Mouse (Mus musculus): ENCODE data around the gene Defb43. TPM values are rescaled to one million over a fixed set of nuclear protein-coding genes. Genes with fewer than 3 reads are reported as not detected.

Defb43 gene
- polyA plus RNA-seq, 1 experiment from 2014 or later = not detected

- Histone ChIP-seq H3K9me3 (replicated peaks; ENCODE audit: control insufficient read depth, low read length, poor library complexity, severe bottlenecking) (no peaks in the 10 kb centered on the region; the same call in 1 of the 2 replicates), H3K9ac (ENCODE audit: low read depth, low read length) (no peak overlapping the region; the same call in 1 of the 2 replicates), H3K4me3 (ENCODE audit: low read depth, low read length) (no peak overlapping the region), H3K4me2 (ENCODE audit: low read length) (no peak overlapping the region), H3K27ac (ENCODE audit: low read length) (no peak overlapping the region), H3K4me1 (ENCODE audit: control insufficient read depth, insufficient read depth, low read length) (no peaks in the 10 kb centered on the region), H3K27me3 (ENCODE audit: control insufficient read depth, insufficient read depth, low read depth, low read length) (no peaks in the 10 kb centered on the region), H3K36me3 (ENCODE audit: control insufficient read depth, insufficient read depth, low read length) (no peaks in the 10 kb centered on the region)
- ATAC-seq = no peak
- 31% methylated on average over 6 of the region's 6 CpGs for WGBS
Measured at GRCm38 (mm10) chr14:63054729-63055128, 43.2 kb downstream of the Defb43 start.

GRCm38 (mm10) chr14:63060361-63060760 lies 48.8 kb downstream of the Defb43 start:
- Histone ChIP-seq H3K4me2 (ENCODE audit: low read length) (no peak overlapping the region), H3K4me3 (ENCODE audit: low read depth, low read length) (no peak overlapping the region), H3K27me3 (ENCODE audit: control insufficient read depth, insufficient read depth, low read depth, low read length) (no peaks in the 10 kb centered on the region), H3K9me3 (replicated peaks; ENCODE audit: control insufficient read depth, low read length, poor library complexity, severe bottlenecking) (no peaks in the 10 kb centered on the region; the same call in 1 of the 2 replicates), H3K27ac (ENCODE audit: low read length) (no peak overlapping the region), H3K36me3 (ENCODE audit: control insufficient read depth, insufficient read depth, low read length) (no peaks in the 10 kb centered on the region), H3K4me1 (ENCODE audit: control insufficient read depth, insufficient read depth, low read length) (no peaks in the 10 kb centered on the region), H3K9ac (ENCODE audit: low read depth, low read length) (no peak overlapping the region)
- WGBS = 85% methylated on average over 10 of the region's 10 CpGs
- no peak for ATAC-seq

GRCm38 (mm10) chr14:63062184-63062583 lies 50.6 kb downstream of the Defb43 start:
- no peak overlapping the region for H3K4me2 ChIP-seq (ENCODE audit: low read length)
- H3K9me3 ChIP-seq (replicated peaks; ENCODE audit: control insufficient read depth, low read length, poor library complexity, severe bottlenecking) = no peaks in the 10 kb centered on the region; the same call in 1 of the 2 replicates
- no peak overlapping the region for H3K27ac ChIP-seq (ENCODE audit: low read length)
- no peaks in the 10 kb centered on the region for H3K4me1 ChIP-seq (ENCODE audit: control insufficient read depth, insufficient read depth, low read length)
- WGBS = 89% methylated on average over 2 of the region's 2 CpGs
- no peak for ATAC-seq
- no peaks in the 10 kb centered on the region for H3K27me3 ChIP-seq (ENCODE audit: control insufficient read depth, insufficient read depth, low read depth, low read length)
- no peak overlapping the region for H3K9ac ChIP-seq (ENCODE audit: low read depth, low read length)
- H3K4me3 ChIP-seq (ENCODE audit: low read depth, low read length) = no peak overlapping the region
- H3K36me3 ChIP-seq (ENCODE audit: control insufficient read depth, insufficient read depth, low read length) = no peaks in the 10 kb centered on the region

GRCm38 (mm10) chr14:63065391-63065790 lies 53.8 kb downstream of the Defb43 start:
- Histone ChIP-seq H3K4me1 (ENCODE audit: control insufficient read depth, insufficient read depth, low read length) (no peaks in the 10 kb centered on the region), H3K36me3 (ENCODE audit: control insufficient read depth, insufficient read depth, low read length) (no peaks in the 10 kb centered on the region), H3K27ac (ENCODE audit: low read length) (no peak overlapping the region), H3K4me3 (ENCODE audit: low read depth, low read length) (no peak overlapping the region), H3K27me3 (ENCODE audit: control insufficient read depth, insufficient read depth, low read depth, low read length) (no peaks in the 10 kb centered on the region), H3K4me2 (ENCODE audit: low read length) (no peak overlapping the region), H3K9me3 (replicated peaks; ENCODE audit: control insufficient read depth, low read length, poor library complexity, severe bottlenecking) (no peaks in the 10 kb centered on the region), H3K9ac (ENCODE audit: low read depth, low read length) (no peak overlapping the region)
- no peak for ATAC-seq
- WGBS = 74% methylated on average over 5 of the region's 5 CpGs

- H3K4me2 ChIP-seq (ENCODE audit: low read length) = peak overlapping the region; percentile 32
- peak; percentile 56; the same call in 1 of the 2 replicates for ATAC-seq
- no peaks in the 10 kb centered on the region for H3K27me3 ChIP-seq (ENCODE audit: control insufficient read depth, insufficient read depth, low read depth, low read length)
- H3K36me3 ChIP-seq (ENCODE audit: control insufficient read depth, insufficient read depth, low read length) = no peaks in the 10 kb centered on the region
- peak overlapping the region; percentile 6 for H3K27ac ChIP-seq (ENCODE audit: low read length)
- H3K4me1 ChIP-seq (ENCODE audit: control insufficient read depth, insufficient read depth, low read length) = no peaks in the 10 kb centered on the region
- H3K4me3 ChIP-seq (ENCODE audit: low read depth, low read length) = peak overlapping the region; percentile 20; the same call in 1 of the 2 replicates
- WGBS = 28% methylated on average over 16 of the region's 16 CpGs
- no peaks in the 10 kb centered on the region for H3K9me3 ChIP-seq (replicated peaks; ENCODE audit: control insufficient read depth, low read length, poor library complexity, severe bottlenecking)
- peak overlapping the region; percentile 17; the same call in 1 of the 2 replicates for H3K9ac ChIP-seq (ENCODE audit: low read depth, low read length)
Measured at GRCm38 (mm10) chr14:63066630-63067310, 55.2 kb downstream of the Defb43 start.

Other genes starting within 250 kb of the Defb43 start
- 8.4 and 8.8 TPM in 2 replicates for gene Wdfy2, start 174.1 kb upstream of the Defb43 start, polyA plus RNA-seq (2015; fragmentation: Nextera tagmentation; extraction: Ambion mirVana)
- gene Defb48, start 27.3 kb upstream of the Defb43 start, polyA plus RNA-seq (2015; fragmentation: Nextera tagmentation; extraction: Ambion mirVana) = not detected in 2 replicates
- gene Defb47, start 13.7 kb upstream of the Defb43 start, polyA plus RNA-seq (2015; fragmentation: Nextera tagmentation; extraction: Ambion mirVana) = not detected in 2 replicates
- gene Defb42, start 35.2 kb downstream of the Defb43 start, polyA plus RNA-seq (2015; fragmentation: Nextera tagmentation; extraction: Ambion mirVana) = not detected in 2 replicates
- not detected in 2 replicates for gene Defb30, start 38.2 kb downstream of the Defb43 start, polyA plus RNA-seq (2015; fragmentation: Nextera tagmentation; extraction: Ambion mirVana)